Mouse (Mus musculus): ENCODE data around the gene Galnt7. TPM values are rescaled to one million over a fixed set of nuclear protein-coding genes. Genes with fewer than 3 reads are reported as not detected.

Galnt7 gene
- polyA plus RNA-seq, 1 experiment from 2014 or later = 8.7 TPM

GRCm38 (mm10) chr8:57653056-57653767 is 380 bp upstream of the Galnt7 start:
- Histone ChIP-seq H3K4me1 (replicated peaks; ENCODE audit: control insufficient read depth, insufficient read depth, low read length) (peaks cover 12% of the 10 kb centered on the region), H3K27ac (ENCODE audit: low read length) (peak overlapping the region; percentile 41; the same call in 1 of the 2 replicates), H3K9me3 (ENCODE audit: control insufficient read depth, low read length) (no peaks in the 10 kb centered on the region), H3K36me3 (ENCODE audit: control insufficient read depth, insufficient read depth) (no peaks in the 10 kb centered on the region), H3K4me3 (replicated peaks; ENCODE audit: low read length) (peak overlapping the region; percentile 88), H3K4me2 (ENCODE audit: low read length) (peak overlapping the region; percentile 80), H3K27me3 (replicated peaks; ENCODE audit: control insufficient read depth, insufficient read depth, low read length) (no peaks in the 10 kb centered on the region), H3K9ac (replicated peaks; ENCODE audit: low read depth, low read length) (peak overlapping the region; percentile 97)
- ATAC-seq = peak; percentile 71
- under 1% methylated on average over 30 of the region's 38 CpGs for WGBS

- H3K4me3 ChIP-seq (replicated peaks; ENCODE audit: low read length) = peak overlapping the region; percentile 88
- H3K4me1 ChIP-seq (replicated peaks; ENCODE audit: control insufficient read depth, insufficient read depth, low read length) = peaks cover 12% of the 10 kb centered on the region
- ATAC-seq = peak; percentile 77
- WGBS = under 1% methylated on average over 77 of the region's 91 CpGs
- peak overlapping the region; percentile 83 for H3K27ac ChIP-seq (ENCODE audit: low read length)
- H3K4me2 ChIP-seq (ENCODE audit: low read length) = peak overlapping the region; percentile 80
- no peaks in the 10 kb centered on the region for H3K9me3 ChIP-seq (ENCODE audit: control insufficient read depth, low read length)
- H3K9ac ChIP-seq (replicated peaks; ENCODE audit: low read depth, low read length) = peak overlapping the region; percentile 97
- H3K36me3 ChIP-seq (ENCODE audit: control insufficient read depth, insufficient read depth) = no peaks in the 10 kb centered on the region
- no peaks in the 10 kb centered on the region for H3K27me3 ChIP-seq (replicated peaks; ENCODE audit: control insufficient read depth, insufficient read depth, low read length)
These were observed 960 bp downstream of the Galnt7 start for GRCm38 (mm10) chr8:57651689-57652455.

DNA sequence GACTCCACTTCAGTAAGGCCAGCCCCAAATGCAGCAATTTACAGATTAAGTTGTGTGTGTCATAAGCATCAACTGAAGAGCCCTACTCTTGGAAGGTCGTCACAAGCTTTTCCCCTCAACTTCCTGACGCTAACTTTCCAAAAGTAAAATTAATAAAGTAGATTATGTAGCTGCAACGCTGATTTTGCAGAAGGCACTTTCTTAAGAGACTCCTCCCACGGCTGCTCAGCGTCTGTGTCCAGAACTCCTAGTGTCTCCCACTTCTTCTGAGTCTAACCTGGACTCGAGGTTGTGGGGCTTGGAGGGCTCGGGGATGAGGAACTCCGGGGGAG is 1.5 kb downstream of the Galnt7 start:
- Histone ChIP-seq H3K4me3 (replicated peaks; ENCODE audit: low read length) (peak overlapping the region; percentile 88), H3K4me2 (ENCODE audit: low read length) (peak overlapping the region; percentile 80), H3K27ac (ENCODE audit: low read length) (no peak overlapping the region), H3K27me3 (replicated peaks; ENCODE audit: control insufficient read depth, insufficient read depth, low read length) (no peaks in the 10 kb centered on the region), H3K4me1 (replicated peaks; ENCODE audit: control insufficient read depth, insufficient read depth, low read length) (peaks cover 12% of the 10 kb centered on the region), H3K9ac (replicated peaks; ENCODE audit: low read depth, low read length) (peak overlapping the region; percentile 97), H3K9me3 (ENCODE audit: control insufficient read depth, low read length) (no peaks in the 10 kb centered on the region), H3K36me3 (ENCODE audit: control insufficient read depth, insufficient read depth) (no peaks in the 10 kb centered on the region)
- ATAC-seq = no peak
- 0% methylated on average over 8 of the region's 8 CpGs for WGBS

DNA sequence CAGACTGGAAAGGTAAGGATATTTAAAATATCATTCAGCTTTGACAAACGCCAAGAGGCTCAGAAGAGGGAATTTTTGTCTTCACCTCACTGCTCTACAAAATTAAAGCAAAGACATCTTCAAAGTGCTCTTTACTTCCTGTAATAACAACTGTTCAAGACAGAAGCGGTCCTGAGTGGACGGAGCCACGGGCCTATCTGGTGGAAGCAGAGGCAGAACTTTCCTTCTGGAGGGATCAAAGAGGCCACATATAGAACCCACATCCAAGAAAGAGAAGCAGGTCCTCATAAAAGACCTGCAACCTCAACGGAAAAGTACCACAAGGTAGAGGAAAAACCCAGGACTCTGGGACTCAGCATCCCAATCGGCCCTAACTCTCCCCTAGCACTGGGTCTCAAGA is 2.6 kb downstream of the Galnt7 start:
- H3K4me2 ChIP-seq (ENCODE audit: low read length) = no peak overlapping the region
- no peak overlapping the region for H3K9ac ChIP-seq (replicated peaks; ENCODE audit: low read depth, low read length)
- ATAC-seq = no peak
- H3K4me3 ChIP-seq (replicated peaks; ENCODE audit: low read length) = no peak overlapping the region
- H3K36me3 ChIP-seq (ENCODE audit: control insufficient read depth, insufficient read depth) = no peaks in the 10 kb centered on the region
- H3K9me3 ChIP-seq (ENCODE audit: control insufficient read depth, low read length) = no peaks in the 10 kb centered on the region
- H3K27me3 ChIP-seq (replicated peaks; ENCODE audit: control insufficient read depth, insufficient read depth, low read length) = no peaks in the 10 kb centered on the region
- WGBS = 87% methylated on average over 6 of the region's 6 CpGs
- no peak overlapping the region for H3K27ac ChIP-seq (ENCODE audit: low read length)
- H3K4me1 ChIP-seq (replicated peaks; ENCODE audit: control insufficient read depth, insufficient read depth, low read length) = peaks cover 12% of the 10 kb centered on the region

GRCm38 (mm10) chr8:57647566-57647965 is 5.3 kb downstream of the Galnt7 start:
- no peaks in the 10 kb centered on the region for H3K9me3 ChIP-seq (ENCODE audit: control insufficient read depth, low read length)
- WGBS = 73% methylated on average over 3 of the region's 3 CpGs
- H3K36me3 ChIP-seq (ENCODE audit: control insufficient read depth, insufficient read depth) = no peaks in the 10 kb centered on the region
- no peak for ATAC-seq
- no peak overlapping the region for H3K9ac ChIP-seq (replicated peaks; ENCODE audit: low read depth, low read length)
- peaks cover 2% of the 10 kb centered on the region; the same call in 1 of the 2 replicates for H3K4me1 ChIP-seq (replicated peaks; ENCODE audit: control insufficient read depth, insufficient read depth, low read length)
- no peaks in the 10 kb centered on the region for H3K27me3 ChIP-seq (replicated peaks; ENCODE audit: control insufficient read depth, insufficient read depth, low read length)
- no peak overlapping the region for H3K4me3 ChIP-seq (replicated peaks; ENCODE audit: low read length)
- no peak overlapping the region for H3K4me2 ChIP-seq (ENCODE audit: low read length)
- no peak overlapping the region for H3K27ac ChIP-seq (ENCODE audit: low read length)

DNA sequence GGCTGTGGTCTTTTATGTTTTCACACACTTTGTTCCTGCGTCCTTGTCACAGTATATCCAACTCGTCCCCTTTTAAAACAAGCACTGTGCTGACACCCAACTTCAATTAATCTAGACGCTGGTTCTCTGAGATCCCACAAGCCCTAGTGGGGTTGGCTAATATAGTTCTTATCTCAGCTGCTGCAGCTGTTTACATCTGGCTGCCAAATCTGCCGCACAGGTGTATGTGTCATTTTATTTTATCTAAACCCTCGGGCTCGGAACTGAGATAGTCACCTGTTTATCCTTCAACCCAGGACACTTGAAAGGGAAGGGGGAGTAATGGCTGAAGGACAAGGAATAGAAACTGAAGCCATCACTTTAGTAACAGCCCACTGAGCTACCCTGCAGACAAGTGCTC is 8.6 kb downstream of the Galnt7 start:
- H3K9ac ChIP-seq (replicated peaks; ENCODE audit: low read depth, low read length) = no peak overlapping the region
- H3K4me3 ChIP-seq (replicated peaks; ENCODE audit: low read length) = no peak overlapping the region
- no peak overlapping the region for H3K4me2 ChIP-seq (ENCODE audit: low read length)
- H3K9me3 ChIP-seq (ENCODE audit: control insufficient read depth, low read length) = no peaks in the 10 kb centered on the region
- H3K4me1 ChIP-seq (replicated peaks; ENCODE audit: control insufficient read depth, insufficient read depth, low read length) = no peaks in the 10 kb centered on the region
- no peaks in the 10 kb centered on the region for H3K36me3 ChIP-seq (ENCODE audit: control insufficient read depth, insufficient read depth)
- no peak overlapping the region for H3K27ac ChIP-seq (ENCODE audit: low read length)
- ATAC-seq = no peak
- H3K27me3 ChIP-seq (replicated peaks; ENCODE audit: control insufficient read depth, insufficient read depth, low read length) = no peaks in the 10 kb centered on the region
- WGBS = 84% methylated on average over 6 of the region's 6 CpGs

GRCm38 (mm10) chr8:57642722-57643121 is 10.1 kb downstream of the Galnt7 start:
- Histone ChIP-seq H3K27me3 (replicated peaks; ENCODE audit: control insufficient read depth, insufficient read depth, low read length) (no peaks in the 10 kb centered on the region), H3K9me3 (ENCODE audit: control insufficient read depth, low read length) (no peaks in the 10 kb centered on the region), H3K27ac (ENCODE audit: low read length) (no peak overlapping the region), H3K36me3 (ENCODE audit: control insufficient read depth, insufficient read depth) (no peaks in the 10 kb centered on the region), H3K4me3 (replicated peaks; ENCODE audit: low read length) (no peak overlapping the region), H3K4me2 (ENCODE audit: low read length) (no peak overlapping the region), H3K9ac (replicated peaks; ENCODE audit: low read depth, low read length) (no peak overlapping the region), H3K4me1 (replicated peaks; ENCODE audit: control insufficient read depth, insufficient read depth, low read length) (no peaks in the 10 kb centered on the region)
- 72% methylated on average over 5 of the region's 5 CpGs for WGBS
- no peak for ATAC-seq

DNA sequence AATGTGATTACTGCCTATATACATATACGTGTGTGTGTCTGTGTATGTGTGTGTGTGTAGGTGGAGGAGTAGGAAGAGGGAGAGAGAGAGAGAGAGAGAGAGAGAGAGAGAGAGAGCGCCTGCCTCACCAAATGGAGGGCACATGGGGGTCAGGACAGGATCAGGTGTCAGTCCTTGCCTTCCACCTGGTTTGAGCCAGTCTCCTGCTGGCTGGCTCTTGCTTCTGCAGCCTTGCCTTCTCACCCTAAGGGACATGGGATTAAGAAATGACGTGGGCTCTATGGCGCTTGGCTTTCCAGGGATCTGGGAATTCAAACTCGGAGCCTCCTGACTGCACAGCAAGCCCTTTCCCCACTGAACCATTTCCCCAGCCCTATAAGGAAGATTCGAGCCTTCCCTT is 13.9 kb downstream of the Galnt7 start:
- Histone ChIP-seq H3K4me2 (ENCODE audit: low read length) (no peak overlapping the region), H3K4me1 (replicated peaks; ENCODE audit: control insufficient read depth, insufficient read depth, low read length) (peaks cover 2% of the 10 kb centered on the region; the same call in 1 of the 2 replicates), H3K9ac (replicated peaks; ENCODE audit: low read depth, low read length) (no peak overlapping the region), H3K36me3 (ENCODE audit: control insufficient read depth, insufficient read depth) (no peaks in the 10 kb centered on the region), H3K4me3 (replicated peaks; ENCODE audit: low read length) (no peak overlapping the region), H3K27ac (ENCODE audit: low read length) (no peak overlapping the region), H3K27me3 (replicated peaks; ENCODE audit: control insufficient read depth, insufficient read depth, low read length) (no peaks in the 10 kb centered on the region), H3K9me3 (ENCODE audit: control insufficient read depth, low read length) (no peaks in the 10 kb centered on the region)
- WGBS = 55% methylated on average over 6 of the region's 6 CpGs
- ATAC-seq = no peak

- Histone ChIP-seq H3K27me3 (replicated peaks; ENCODE audit: control insufficient read depth, insufficient read depth, low read length) (no peaks in the 10 kb centered on the region), H3K4me2 (ENCODE audit: low read length) (no peak overlapping the region), H3K36me3 (ENCODE audit: control insufficient read depth, insufficient read depth) (no peaks in the 10 kb centered on the region), H3K4me1 (replicated peaks; ENCODE audit: control insufficient read depth, insufficient read depth, low read length) (peaks cover 2% of the 10 kb centered on the region; the same call in 1 of the 2 replicates), H3K4me3 (replicated peaks; ENCODE audit: low read length) (no peak overlapping the region), H3K27ac (ENCODE audit: low read length) (no peak overlapping the region), H3K9me3 (ENCODE audit: control insufficient read depth, low read length) (no peaks in the 10 kb centered on the region), H3K9ac (replicated peaks; ENCODE audit: low read depth, low read length) (no peak overlapping the region)
- ATAC-seq = no peak
- 78% methylated on average over 15 of the region's 15 CpGs for WGBS
These were observed 15.1 kb downstream of the Galnt7 start for GRCm38 (mm10) chr8:57637599-57638280.

Measured in forebrain, embryonic 16.5 days (tissue).